Mouse (Mus musculus) limb, embryonic 14.5 days (tissue): ENCODE results near the gene Sult1e1. TPM values are rescaled to one million over a fixed set of nuclear protein-coding genes. Genes with fewer than 3 reads are reported as not detected.
A peak's percentile ranks its signal among the peaks of the same experiment; 100 is the strongest.

ENCODE experiments used
- ATAC-seq: fragments of 200-750 bp; cut with Nextera tagmentation; 2 replicates; pipeline ENCODE4 v1.8.0; 2017; ENCODE audit warnings: low read depth, moderate number of reproducible peaks, moderate TSS enrichment; ENCODE audit not compliant: low FRiP score
- DNase-seq: peaks from one replicate; pipeline ENCODE4 v3.0.0-alpha.2; 2015; ENCODE audit warnings: low spot score
- H3K27ac ChIP-seq: fragments of 300-500 bp; sonication (generic); replicated peaks from 2 replicates; pipeline ENCODE4 v1.5.1; 2014; ENCODE audit warnings: low read depth, mild to moderate bottlenecking, low read length, moderate library complexity, mixed read lengths
- H3K27me3 ChIP-seq: fragments of 300-500 bp; sonication (generic); 2 replicates; pipeline ENCODE4 v1.6.1; 2014; ENCODE audit warnings: low read length, mixed read lengths; ENCODE audit not compliant: control insufficient read depth, insufficient read depth
- H3K36me3 ChIP-seq: fragments of 300-500 bp; sonication (generic); 2 replicates; pipeline ENCODE4 v1.6.1; 2014; ENCODE audit warnings: mild to moderate bottlenecking, low read length, moderate library complexity, mixed read lengths; ENCODE audit not compliant: control insufficient read depth, insufficient read depth
- H3K4me1 ChIP-seq: fragments of 300-500 bp; sonication (generic); 2 replicates; pipeline ENCODE4 v1.6.1; 2014; ENCODE audit warnings: antibody characterized with exemption, low read length, mixed read lengths; ENCODE audit not compliant: control insufficient read depth, insufficient read depth
- H3K4me2 ChIP-seq: fragments of 300-500 bp; sonication (generic); replicated peaks from 2 replicates; pipeline ENCODE4 v1.6.1; 2014; ENCODE audit warnings: low read depth, mild to moderate bottlenecking, low read length, moderate library complexity; ENCODE audit not compliant: severe bottlenecking
- H3K4me3 ChIP-seq: fragments of 300-500 bp; sonication (generic); replicated peaks from 2 replicates; pipeline ENCODE4 v1.5.1; 2014; ENCODE audit warnings: low read length
- H3K9ac ChIP-seq: fragments of 300-500 bp; sonication (generic); 2 replicates; pipeline ENCODE4 v1.6.1; 2014; ENCODE audit warnings: mild to moderate bottlenecking, low read depth, low read length, moderate library complexity; ENCODE audit not compliant: severe bottlenecking
- H3K9me3 ChIP-seq: fragments of 300-500 bp; sonication (generic); 2 replicates; pipeline ENCODE4 v1.6.1; 2016; ENCODE audit warnings: low read length; ENCODE audit not compliant: control insufficient read depth
- POLR2A ChIP-seq: fragments of 200-500 bp; IDR thresholded peaks from 2 replicates; pipeline ENCODE4 v1.8.0; 2012; ENCODE audit warnings: inconsistent platforms, mild to moderate bottlenecking, moderate library complexity, borderline replicate concordance; ENCODE audit not compliant: insufficient read depth, insufficient read length; ENCODE audit errors: extremely low read depth
- WGBS: fragments of 180-500 bp; shearing (Covaris S2); extraction: QIAGEN DNeasy Blood & Tissue Kit; methylation state at CpG from one replicate; pipeline ENCODE4 v1.1.7; 2014; 5-methylcytosine and 5-hydroxymethylcytosine counted together
- polyA plus RNA-seq, 2 experiments: library from polyadenylated mRNA; depleted of rRNA in 1 of 2; stranded (reverse) in 1 of 2; unstranded in 1 of 2; fragments of >200 nt; fragmentation: Nextera tagmentation in 1 of 2; extraction: Ambion mirVana in 1 of 2; gene quantifications; 2 replicates each; pipeline versions ENCODE4 v1.2.1 to v1.2.3; 2012 to 2014

Gene Sult1e1
- polyA plus RNA-seq, 2 experiments, result not detected

GRCm38 (mm10) chr5:87597891-87598290 lies 6.5 kb upstream of the Sult1e1 start:
- no peaks in the 10 kb centered on the region for H3K9me3 ChIP-seq
- no peak overlapping the region for H3K4me3 ChIP-seq
- no peaks in the 10 kb centered on the region for H3K36me3 ChIP-seq
- H3K4me1 ChIP-seq, result no peaks in the 10 kb centered on the region
- WGBS, result 60% methylated on average over 2 of the region's 2 CpGs
- H3K27me3 ChIP-seq, result no peaks in the 10 kb centered on the region
- H3K27ac ChIP-seq, result no peak overlapping the region
- no peak for ATAC-seq
- no peak overlapping the region for H3K4me2 ChIP-seq
- DNase-seq, result no peak
- H3K9ac ChIP-seq, result no peak overlapping the region
- no peak for TF ChIP-seq POLR2A

- H3K36me3 ChIP-seq, result no peaks in the 10 kb centered on the region
- no peaks in the 10 kb centered on the region for H3K27me3 ChIP-seq
- ATAC-seq (no peak), DNase-seq (no peak)
- H3K4me1 ChIP-seq, result no peaks in the 10 kb centered on the region
- H3K9ac ChIP-seq, result no peak overlapping the region
- no peak overlapping the region for H3K4me3 ChIP-seq
- H3K9me3 ChIP-seq, result no peaks in the 10 kb centered on the region
- no peak overlapping the region for H3K27ac ChIP-seq
- H3K4me2 ChIP-seq, result no peak overlapping the region
- no peak for TF ChIP-seq POLR2A
- WGBS, result 86% methylated on average over 2 of the region's 2 CpGs
Observed at GRCm38 (mm10) chr5:87589916-87590315, 1.5 kb downstream of the Sult1e1 start.

- H3K36me3 ChIP-seq, result no peaks in the 10 kb centered on the region
- H3K9ac ChIP-seq, result no peak overlapping the region
- H3K27ac ChIP-seq, result no peak overlapping the region
- H3K4me2 ChIP-seq, result no peak overlapping the region
- no peaks in the 10 kb centered on the region for H3K9me3 ChIP-seq
- DNase-seq (no peak), ATAC-seq (no peak)
- H3K4me1 ChIP-seq, result no peaks in the 10 kb centered on the region
- no peak for TF ChIP-seq POLR2A
- H3K27me3 ChIP-seq, result no peaks in the 10 kb centered on the region
- no peak overlapping the region for H3K4me3 ChIP-seq
- 84% methylated on average over 1 of the region's 1 CpGs for WGBS
Observed at GRCm38 (mm10) chr5:87580389-87580788, 11.0 kb downstream of the Sult1e1 start.

- H3K4me3 ChIP-seq, result no peak overlapping the region
- peaks cover 6% of the 10 kb centered on the region for H3K4me1 ChIP-seq
- H3K9me3 ChIP-seq, result no peaks in the 10 kb centered on the region
- DNase-seq (no peak), ATAC-seq (peak; percentile 26; the same call in 1 of the 2 replicates)
- no peak overlapping the region for H3K4me2 ChIP-seq
- 16% methylated on average over 1 of the region's 1 CpGs for WGBS
- no peak overlapping the region for H3K9ac ChIP-seq
- H3K36me3 ChIP-seq, result no peaks in the 10 kb centered on the region
- no peak overlapping the region for H3K27ac ChIP-seq
- no peak for TF ChIP-seq POLR2A
- H3K27me3 ChIP-seq, result no peaks in the 10 kb centered on the region
Observed at GRCm38 (mm10) chr5:87574174-87574573, 17.2 kb downstream of the Sult1e1 start.

- ATAC-seq, result peak; percentile 34; the same call in 1 of the 2 replicates
- Histone ChIP-seq H3K9me3 (no peaks in the 10 kb centered on the region), H3K27me3 (no peaks in the 10 kb centered on the region), H3K4me2 (peak overlapping the region; percentile 28), H3K36me3 (no peaks in the 10 kb centered on the region), H3K4me1 (peaks cover 6% of the 10 kb centered on the region), H3K27ac (no peak overlapping the region; the same call in 1 of the 2 replicates), H3K9ac (0 out of 2 replicates have a peak overlapping the region, but pooled peaks have one; percentile 25), H3K4me3 (0 out of 2 replicates have a peak overlapping the region, but pooled peaks have one; percentile 5)
- 23% methylated on average over 5 of the region's 5 CpGs for WGBS
- TF ChIP-seq POLR2A, result no peak
- no peak for DNase-seq
Observed at GRCm38 (mm10) chr5:87573490-87573889, 17.9 kb downstream of the Sult1e1 start.

GRCm38 (mm10) chr5:87572781-87573180 lies 18.6 kb downstream of the Sult1e1 start:
- WGBS, result 52% methylated on average over 6 of the region's 6 CpGs
- no peak for TF ChIP-seq POLR2A
- no peak overlapping the region for H3K9ac ChIP-seq

More at GRCm38 (mm10) chr5:87572781-87573180, 18.6 kb downstream of the Sult1e1 start:
- Histone ChIP-seq H3K9me3 (no peaks in the 10 kb centered on the region), H3K4me2 (no peak overlapping the region), H3K4me3 (no peak overlapping the region), H3K27ac (no peak overlapping the region), H3K4me1 (peaks cover 6% of the 10 kb centered on the region), H3K36me3 (no peaks in the 10 kb centered on the region), H3K27me3 (no peaks in the 10 kb centered on the region)
- ATAC-seq (no peak), DNase-seq (no peak)
